Mouse (Mus musculus) liver, postnatal 0 days (tissue): ENCODE measurements around the gene Smg6.

Experiments
- CTCF ChIP-seq: sonication (generic); IDR thresholded peaks from 2 replicates; pipeline ENCODE4 v1.5.1; 2016; ENCODE audit warnings: antibody characterized with exemption, low read depth
- EP300 ChIP-seq: IDR thresholded peaks from 2 replicates; pipeline ENCODE4 v1.6.1; 2016; ENCODE audit warnings: antibody characterized with exemption, low read depth, mild to moderate bottlenecking

GRCm38 (mm10) chr11:75173095-75173798 lies 247.6 kb downstream of the Smg6 start:
- TF ChIP-seq CTCF: no peak
- TF ChIP-seq EP300: no peak
